Mouse (Mus musculus): Measurements from ENCODE around the gene Fam189a2.

GRCm38 (mm10) chr19:23977901-23978443 lies 52.8 kb downstream of the Fam189a2 start:
- TF ChIP-seq POLR2A (IDR thresholded peaks at IDR 0.05; ENCODE audit: extremely low read depth, insufficient read depth, low read length) (no peak), CTCF (IDR thresholded peaks at IDR 0.05; ENCODE audit: extremely low read depth, insufficient read depth, low read length) (no peak)

Data from cortical plate, adult 2 months (tissue).